Mouse (Mus musculus): ENCODE results near the gene 9230102O04Rik. TPM values are rescaled to one million over a fixed set of nuclear protein-coding genes. Genes with fewer than 3 reads are reported as not detected.

Gene 9230102O04Rik
- polyA plus RNA-seq, 1 experiment from 2014 or later, result 4.0 TPM

DNA sequence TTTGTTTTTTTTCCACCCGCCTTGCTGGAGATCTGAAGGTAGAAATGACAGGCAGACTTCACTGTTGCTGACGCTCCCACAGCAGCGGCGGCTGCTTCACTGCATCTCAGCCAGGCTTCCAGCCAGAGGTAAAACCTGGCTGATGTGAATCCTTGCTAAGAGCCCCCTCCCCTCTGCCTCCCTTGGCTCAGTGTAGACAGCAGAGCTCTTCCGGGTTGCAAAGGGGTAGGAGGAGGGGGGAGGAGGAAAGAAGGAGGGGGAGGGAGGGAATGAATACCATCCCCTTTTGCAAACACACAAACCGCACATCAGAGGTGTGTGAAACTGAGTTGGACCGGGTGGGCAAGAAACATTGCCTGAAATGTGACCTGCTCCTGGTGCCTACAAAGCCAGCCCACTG, 1.7 kb downstream of the 9230102O04Rik start:
- WGBS, result under 1% methylated on average over 7 of the region's 7 CpGs
- Histone ChIP-seq H3K4me3 (ENCODE audit: low read depth, low read length) (peak overlapping the region; percentile 47), H3K36me3 (ENCODE audit: control insufficient read depth, insufficient read depth, low read length) (no peaks in the 10 kb centered on the region), H3K27ac (ENCODE audit: low read length) (peak overlapping the region; percentile 85), H3K4me2 (ENCODE audit: low read length) (peak overlapping the region; percentile 68), H3K9me3 (replicated peaks; ENCODE audit: control insufficient read depth, low read length, poor library complexity, severe bottlenecking) (no peaks in the 10 kb centered on the region), H3K27me3 (ENCODE audit: control insufficient read depth, insufficient read depth, low read depth, low read length) (peaks cover 35% of the 10 kb centered on the region), H3K9ac (ENCODE audit: low read depth, low read length) (peak overlapping the region; percentile 57), H3K4me1 (ENCODE audit: control insufficient read depth, insufficient read depth, low read length) (peaks cover 5% of the 10 kb centered on the region)
- peak; percentile 46; the same call in 1 of the 2 replicates for ATAC-seq

DNA sequence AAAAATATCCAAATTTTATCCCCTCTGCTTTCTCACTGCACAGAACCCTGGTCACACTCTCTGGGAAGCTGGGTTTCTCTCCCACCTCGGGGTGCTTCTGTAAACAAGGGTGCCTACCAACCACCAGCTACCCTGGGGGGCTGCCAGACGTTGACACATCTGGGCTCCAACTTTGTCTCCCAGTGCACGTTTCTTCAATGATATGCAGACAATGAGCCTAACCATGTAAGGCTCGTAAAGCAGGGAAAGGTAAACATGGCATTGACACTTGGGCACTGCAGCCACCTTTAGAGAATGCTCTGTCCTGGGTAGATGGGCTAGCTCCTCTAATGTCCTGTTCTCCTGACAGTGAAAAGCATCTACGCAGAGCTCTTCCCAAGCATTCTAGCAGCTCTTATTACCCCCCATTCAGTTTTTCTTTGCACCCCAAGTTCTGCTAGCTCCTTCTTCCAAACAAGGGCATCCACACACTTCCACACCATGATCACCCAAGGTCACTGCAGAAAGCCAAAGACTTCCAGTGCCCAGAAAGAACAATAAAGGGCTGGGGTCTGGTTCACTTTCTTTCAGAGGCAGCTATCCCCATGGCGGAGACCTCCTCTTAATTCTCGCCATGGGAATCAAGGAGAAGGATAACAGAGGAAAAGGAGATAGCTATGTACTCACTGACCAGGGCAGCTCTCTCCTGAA, 2.3 kb downstream of the 9230102O04Rik start:
- H3K36me3 ChIP-seq (ENCODE audit: control insufficient read depth, insufficient read depth, low read length), result no peaks in the 10 kb centered on the region
- peak overlapping the region; percentile 47 for H3K4me3 ChIP-seq (ENCODE audit: low read depth, low read length)
- peaks cover 8% of the 10 kb centered on the region for H3K4me1 ChIP-seq (ENCODE audit: control insufficient read depth, insufficient read depth, low read length)
- peak overlapping the region; percentile 85 for H3K27ac ChIP-seq (ENCODE audit: low read length)
- WGBS, result 3% methylated on average over 7 of the region's 7 CpGs
- peaks cover 35% of the 10 kb centered on the region for H3K27me3 ChIP-seq (ENCODE audit: control insufficient read depth, insufficient read depth, low read depth, low read length)
- H3K4me2 ChIP-seq (ENCODE audit: low read length), result peak overlapping the region; percentile 68
- no peak for ATAC-seq
- H3K9me3 ChIP-seq (replicated peaks; ENCODE audit: control insufficient read depth, low read length, poor library complexity, severe bottlenecking), result no peaks in the 10 kb centered on the region
- peak overlapping the region; percentile 57 for H3K9ac ChIP-seq (ENCODE audit: low read depth, low read length)

DNA sequence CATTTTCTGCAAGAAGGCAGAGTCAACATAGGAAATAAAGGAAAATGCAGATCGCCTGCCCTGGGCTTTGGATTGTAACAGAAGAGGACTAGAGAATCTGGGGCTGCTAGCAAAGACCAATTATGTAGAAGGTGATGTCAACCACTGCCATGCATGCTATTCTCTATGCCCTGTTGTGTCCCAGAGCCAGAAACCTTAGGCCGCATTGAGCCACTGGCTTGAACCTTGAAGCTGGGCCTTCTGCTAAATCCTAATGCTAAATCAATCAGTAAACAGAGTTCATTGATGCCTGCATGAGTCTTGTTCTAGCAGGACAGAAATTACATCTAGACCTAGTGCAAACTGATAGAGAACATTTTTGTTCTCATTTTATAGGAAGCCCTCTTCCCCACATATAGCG, 3.3 kb downstream of the 9230102O04Rik start:
- Histone ChIP-seq H3K36me3 (ENCODE audit: control insufficient read depth, insufficient read depth, low read length) (no peaks in the 10 kb centered on the region), H3K4me1 (ENCODE audit: control insufficient read depth, insufficient read depth, low read length) (peaks cover 8% of the 10 kb centered on the region), H3K9ac (ENCODE audit: low read depth, low read length) (peak overlapping the region; percentile 53), H3K27me3 (ENCODE audit: control insufficient read depth, insufficient read depth, low read depth, low read length) (peaks cover 33% of the 10 kb centered on the region), H3K4me3 (ENCODE audit: low read depth, low read length) (peak overlapping the region; percentile 47), H3K4me2 (ENCODE audit: low read length) (peak overlapping the region; percentile 68), H3K27ac (ENCODE audit: low read length) (peak overlapping the region; percentile 85), H3K9me3 (replicated peaks; ENCODE audit: control insufficient read depth, low read length, poor library complexity, severe bottlenecking) (no peaks in the 10 kb centered on the region)
- 3% methylated on average over 3 of the region's 3 CpGs for WGBS
- ATAC-seq, result no peak

DNA sequence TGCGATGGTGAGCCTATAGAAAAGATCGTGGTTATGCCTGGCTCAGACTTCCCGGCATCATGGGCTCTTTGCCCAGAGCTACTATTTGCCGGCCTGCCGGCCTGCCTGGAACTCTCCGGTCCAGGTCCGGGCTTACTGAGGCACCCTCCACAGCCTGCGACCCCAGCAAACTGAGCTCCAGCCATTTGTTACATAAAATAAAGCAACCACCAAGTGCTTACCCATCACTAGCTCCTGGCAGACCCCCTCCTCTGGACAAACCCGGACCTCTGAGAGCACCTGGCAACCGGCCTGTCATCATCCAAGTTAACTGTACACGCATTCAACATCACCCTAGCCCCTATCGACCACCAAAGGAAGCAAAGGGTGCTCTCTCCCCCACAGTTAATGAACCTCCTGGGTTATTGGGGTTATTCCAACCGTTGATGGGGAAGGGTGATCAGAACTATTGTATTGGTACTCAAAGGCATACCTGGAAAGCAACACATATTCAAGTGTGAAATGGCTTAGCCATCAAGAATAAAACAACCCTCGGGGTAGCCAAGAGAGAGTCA, 4.0 kb downstream of the 9230102O04Rik start:
- H3K27ac ChIP-seq (ENCODE audit: low read length), result peak overlapping the region; percentile 85

DNA sequence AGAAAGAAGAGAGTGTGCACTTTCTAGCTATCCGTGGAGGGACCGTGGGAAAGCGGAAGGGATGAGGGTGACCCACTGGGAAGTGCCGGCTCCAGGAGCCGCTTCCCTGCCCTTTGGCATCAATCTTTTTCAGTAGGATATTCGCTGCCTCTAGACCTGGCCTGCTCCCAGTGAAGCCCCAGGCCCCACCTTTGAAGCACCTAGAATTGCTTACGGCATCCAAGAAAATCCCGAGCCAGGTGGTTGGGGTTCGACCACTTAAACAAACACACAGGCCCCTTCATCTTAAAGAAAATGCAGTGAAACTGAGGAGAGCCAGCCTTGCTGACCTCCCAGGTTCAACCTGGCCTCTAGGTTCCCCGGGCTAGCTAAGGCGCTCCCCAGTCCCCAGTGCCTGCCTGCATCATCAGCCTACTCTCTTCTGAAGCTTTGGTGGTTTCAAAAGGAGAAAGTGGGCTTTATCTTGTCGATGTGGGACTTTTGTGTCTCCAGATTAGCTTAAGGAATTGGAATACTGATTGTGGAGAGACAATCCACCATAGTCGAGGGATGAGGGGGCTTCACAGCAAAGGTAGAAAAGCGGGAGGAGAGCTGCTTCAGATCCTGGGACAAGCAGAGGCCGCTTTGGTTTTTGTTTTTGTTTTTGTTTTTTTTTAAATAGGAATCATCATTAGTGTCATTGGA, 4.7 kb downstream of the 9230102O04Rik start:
- H3K36me3 ChIP-seq (ENCODE audit: control insufficient read depth, insufficient read depth, low read length), result no peaks in the 10 kb centered on the region
- H3K9ac ChIP-seq (ENCODE audit: low read depth, low read length), result peak overlapping the region; percentile 53
- H3K9me3 ChIP-seq (replicated peaks; ENCODE audit: control insufficient read depth, low read length, poor library complexity, severe bottlenecking), result no peaks in the 10 kb centered on the region
- peaks cover 9% of the 10 kb centered on the region for H3K4me1 ChIP-seq (ENCODE audit: control insufficient read depth, insufficient read depth, low read length)
- WGBS, result 2% methylated on average over 15 of the region's 15 CpGs
- no peak for ATAC-seq
- H3K27me3 ChIP-seq (ENCODE audit: control insufficient read depth, insufficient read depth, low read depth, low read length), result peaks cover 25% of the 10 kb centered on the region
- H3K4me3 ChIP-seq (ENCODE audit: low read depth, low read length), result peak overlapping the region; percentile 47
- peak overlapping the region; percentile 85 for H3K27ac ChIP-seq (ENCODE audit: low read length)
- peak overlapping the region; percentile 68 for H3K4me2 ChIP-seq (ENCODE audit: low read length)

More for the DNA sequence above, 4.0 kb downstream of the 9230102O04Rik start:
- Histone ChIP-seq H3K4me3 (ENCODE audit: low read depth, low read length) (peak overlapping the region; percentile 47), H3K4me1 (ENCODE audit: control insufficient read depth, insufficient read depth, low read length) (peaks cover 8% of the 10 kb centered on the region), H3K9ac (ENCODE audit: low read depth, low read length) (peak overlapping the region; percentile 53), H3K9me3 (replicated peaks; ENCODE audit: control insufficient read depth, low read length, poor library complexity, severe bottlenecking) (no peaks in the 10 kb centered on the region), H3K27me3 (ENCODE audit: control insufficient read depth, insufficient read depth, low read depth, low read length) (peaks cover 30% of the 10 kb centered on the region), H3K4me2 (ENCODE audit: low read length) (peak overlapping the region; percentile 68), H3K36me3 (ENCODE audit: control insufficient read depth, insufficient read depth, low read length) (no peaks in the 10 kb centered on the region)
- 1% methylated on average over 14 of the region's 14 CpGs for WGBS
- ATAC-seq, result no peak

DNA sequence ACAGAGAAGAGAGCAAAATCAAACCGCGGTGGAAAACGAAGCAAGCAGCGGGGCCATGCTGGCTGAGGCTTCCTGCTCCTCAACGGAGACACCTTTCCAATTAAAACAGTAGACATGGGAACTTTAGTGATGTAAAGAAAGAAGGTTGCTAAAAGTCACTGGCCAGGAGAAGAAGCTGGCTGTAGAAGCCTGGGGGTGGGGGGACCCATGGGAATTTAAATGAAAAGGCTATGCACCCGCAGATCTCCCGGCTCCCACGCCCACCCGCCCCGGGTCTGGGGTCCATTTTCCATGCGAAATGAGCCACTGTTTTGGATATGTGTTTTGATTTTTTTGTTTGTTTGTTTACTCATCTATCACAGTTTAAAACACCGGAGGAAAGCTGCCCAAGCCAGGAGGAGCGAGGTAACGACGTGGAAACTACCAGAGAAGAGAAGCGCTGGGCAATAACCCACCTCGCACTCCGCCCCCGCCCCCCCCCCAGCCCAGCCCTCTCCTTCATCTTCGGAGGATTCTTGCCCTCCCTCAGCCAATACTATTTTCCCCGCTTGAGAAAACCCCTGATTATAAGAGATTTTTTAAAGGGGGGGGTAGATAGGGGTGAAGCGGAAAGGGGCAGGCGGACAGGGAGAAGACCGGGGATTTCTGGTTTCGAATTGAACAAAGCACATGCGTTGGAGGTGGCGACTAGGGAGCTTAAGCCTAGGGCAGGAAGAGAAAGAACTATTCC, 5.4 kb downstream of the 9230102O04Rik start:
- no peak for ATAC-seq
- Histone ChIP-seq H3K4me1 (ENCODE audit: control insufficient read depth, insufficient read depth, low read length) (peaks cover 9% of the 10 kb centered on the region; the same call in 1 of the 2 replicates), H3K27me3 (ENCODE audit: control insufficient read depth, insufficient read depth, low read depth, low read length) (peaks cover 22% of the 10 kb centered on the region), H3K27ac (ENCODE audit: low read length) (peak overlapping the region; percentile 85), H3K4me3 (ENCODE audit: low read depth, low read length) (peak overlapping the region; percentile 47), H3K4me2 (ENCODE audit: low read length) (peak overlapping the region; percentile 68), H3K9me3 (replicated peaks; ENCODE audit: control insufficient read depth, low read length, poor library complexity, severe bottlenecking) (no peaks in the 10 kb centered on the region), H3K9ac (ENCODE audit: low read depth, low read length) (peak overlapping the region; percentile 61), H3K36me3 (ENCODE audit: control insufficient read depth, insufficient read depth, low read length) (no peaks in the 10 kb centered on the region)
- WGBS, result under 1% methylated on average over 26 of the region's 27 CpGs

DNA sequence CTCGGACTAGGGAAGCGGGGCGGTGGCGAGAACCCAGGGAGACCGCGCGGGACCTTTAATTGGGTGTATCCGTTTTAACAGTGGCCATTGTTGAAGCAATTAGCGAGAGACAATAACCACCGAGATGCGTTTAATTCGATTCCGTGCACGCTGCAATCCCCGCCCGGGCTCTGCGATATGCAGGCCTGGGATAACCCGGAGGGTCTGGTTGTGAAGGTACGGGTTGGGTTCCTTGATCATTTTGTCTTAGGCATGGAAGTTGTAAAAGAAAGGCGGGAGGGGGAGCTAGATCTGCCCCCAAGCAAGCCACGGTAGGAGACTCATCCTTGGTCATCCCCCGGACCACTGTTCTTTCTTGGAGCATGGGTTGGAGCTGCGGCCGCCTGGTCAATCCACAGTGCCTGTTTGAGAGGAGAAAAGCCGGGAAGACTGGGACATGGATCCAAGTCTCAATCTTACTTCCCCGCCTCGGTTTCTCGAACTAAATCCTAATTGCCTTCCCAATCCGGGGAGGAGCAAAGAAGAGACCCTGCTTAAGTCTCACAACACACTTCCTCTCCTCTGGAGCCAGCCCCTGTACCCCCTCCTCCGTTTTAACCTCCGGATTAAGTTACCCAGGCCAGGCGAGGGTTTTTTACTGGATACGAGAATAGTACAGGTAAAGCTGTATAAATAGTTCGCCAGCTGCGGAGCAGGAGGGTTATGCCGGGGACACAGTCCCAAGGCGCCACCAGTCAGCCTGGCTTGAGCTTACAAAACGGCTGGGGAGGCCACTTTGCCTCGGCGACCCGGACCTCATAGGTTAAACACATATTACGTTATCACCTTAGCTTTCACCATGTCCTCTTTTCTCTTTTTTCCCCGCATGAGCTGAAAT, 6.2 kb downstream of the 9230102O04Rik start:
- ATAC-seq, result no peak
- Histone ChIP-seq H3K4me1 (ENCODE audit: control insufficient read depth, insufficient read depth, low read length) (peaks cover 9% of the 10 kb centered on the region; the same call in 1 of the 2 replicates), H3K27ac (ENCODE audit: low read length) (peak overlapping the region; percentile 85), H3K27me3 (ENCODE audit: control insufficient read depth, insufficient read depth, low read depth, low read length) (peaks cover 22% of the 10 kb centered on the region), H3K9me3 (replicated peaks; ENCODE audit: control insufficient read depth, low read length, poor library complexity, severe bottlenecking) (no peaks in the 10 kb centered on the region), H3K4me3 (ENCODE audit: low read depth, low read length) (peak overlapping the region; percentile 47), H3K9ac (ENCODE audit: low read depth, low read length) (peak overlapping the region; percentile 61), H3K4me2 (ENCODE audit: low read length) (peak overlapping the region; percentile 68), H3K36me3 (ENCODE audit: control insufficient read depth, insufficient read depth, low read length) (no peaks in the 10 kb centered on the region)
- WGBS, result 1% methylated on average over 43 of the region's 43 CpGs

DNA sequence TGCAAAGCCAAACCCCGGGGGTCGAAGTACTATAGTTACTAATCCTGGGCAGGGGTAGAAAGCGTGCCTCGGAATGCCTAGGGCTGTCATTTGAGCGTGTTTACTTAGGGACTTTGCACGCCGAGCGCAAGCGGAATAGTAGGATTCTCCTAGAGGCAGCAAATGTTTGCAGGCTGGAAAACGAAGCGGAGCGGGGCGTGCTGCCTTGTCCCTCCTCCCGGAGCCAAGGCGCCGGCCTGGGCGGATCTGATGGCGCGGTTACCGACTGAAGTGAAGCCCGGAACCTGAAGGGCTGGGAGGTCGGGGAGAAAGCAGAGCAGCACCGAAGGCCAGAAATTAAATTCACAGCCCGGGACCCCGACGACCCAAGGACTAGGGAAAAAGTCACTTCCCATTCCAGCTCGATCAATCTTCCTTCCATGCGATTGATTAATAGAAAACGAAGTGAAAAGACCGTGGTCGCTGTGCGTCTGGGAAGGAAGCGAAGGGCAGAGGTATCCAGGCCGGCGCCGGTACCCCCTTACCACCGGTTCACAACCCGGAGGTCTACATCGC, 6.9 kb downstream of the 9230102O04Rik start:
- Histone ChIP-seq H3K4me2 (ENCODE audit: low read length) (peak overlapping the region; percentile 68), H3K27me3 (ENCODE audit: control insufficient read depth, insufficient read depth, low read depth, low read length) (peaks cover 22% of the 10 kb centered on the region), H3K27ac (ENCODE audit: low read length) (peak overlapping the region; percentile 85), H3K4me1 (ENCODE audit: control insufficient read depth, insufficient read depth, low read length) (peaks cover 9% of the 10 kb centered on the region; the same call in 1 of the 2 replicates), H3K9me3 (replicated peaks; ENCODE audit: control insufficient read depth, low read length, poor library complexity, severe bottlenecking) (no peaks in the 10 kb centered on the region), H3K4me3 (ENCODE audit: low read depth, low read length) (peak overlapping the region; percentile 47), H3K9ac (ENCODE audit: low read depth, low read length) (peak overlapping the region; percentile 61), H3K36me3 (ENCODE audit: control insufficient read depth, insufficient read depth, low read length) (no peaks in the 10 kb centered on the region)
- under 1% methylated on average over 39 of the region's 39 CpGs for WGBS
- ATAC-seq, result no peak

All from midbrain, embryonic 16.5 days (tissue).